Mouse (Mus musculus) naive thymus-derived CD4-positive, alpha-beta T cell, adult 2 months (primary cell): ENCODE measurements at regions not wholly inside any gene's neighbourhood (a gene's known extent, or its start where the extent isn't known, plus 50 kb on each side); places are given as distances from the start of the nearest gene placed in this dataset.

ENCODE experiments used
- DNase-seq: peaks from one replicate; pipeline ENCODE4 v3.0.0-alpha.2; 2011; ENCODE audit warnings: low read depth

DNA sequence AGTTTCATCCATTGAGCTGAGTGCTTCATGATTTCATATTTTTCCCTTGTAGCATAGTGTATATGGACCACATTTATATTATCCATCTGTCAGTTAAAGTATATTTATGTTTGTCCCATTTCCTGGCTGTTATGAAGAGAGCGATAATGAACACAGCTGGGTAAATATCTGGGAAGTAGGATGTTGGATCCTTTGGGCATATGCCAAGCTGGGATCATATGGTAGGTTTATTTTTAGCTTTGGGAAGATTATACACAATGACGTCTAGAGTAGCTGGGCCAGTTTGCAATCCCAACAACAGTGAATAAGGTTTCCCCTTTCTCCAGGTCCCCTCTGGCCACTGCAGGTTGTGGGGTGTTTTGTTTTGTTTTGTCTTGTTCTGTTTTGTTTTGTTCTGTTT, 164.5 kb downstream of the Gm765 start:
- DNase-seq, result no peak

DNA sequence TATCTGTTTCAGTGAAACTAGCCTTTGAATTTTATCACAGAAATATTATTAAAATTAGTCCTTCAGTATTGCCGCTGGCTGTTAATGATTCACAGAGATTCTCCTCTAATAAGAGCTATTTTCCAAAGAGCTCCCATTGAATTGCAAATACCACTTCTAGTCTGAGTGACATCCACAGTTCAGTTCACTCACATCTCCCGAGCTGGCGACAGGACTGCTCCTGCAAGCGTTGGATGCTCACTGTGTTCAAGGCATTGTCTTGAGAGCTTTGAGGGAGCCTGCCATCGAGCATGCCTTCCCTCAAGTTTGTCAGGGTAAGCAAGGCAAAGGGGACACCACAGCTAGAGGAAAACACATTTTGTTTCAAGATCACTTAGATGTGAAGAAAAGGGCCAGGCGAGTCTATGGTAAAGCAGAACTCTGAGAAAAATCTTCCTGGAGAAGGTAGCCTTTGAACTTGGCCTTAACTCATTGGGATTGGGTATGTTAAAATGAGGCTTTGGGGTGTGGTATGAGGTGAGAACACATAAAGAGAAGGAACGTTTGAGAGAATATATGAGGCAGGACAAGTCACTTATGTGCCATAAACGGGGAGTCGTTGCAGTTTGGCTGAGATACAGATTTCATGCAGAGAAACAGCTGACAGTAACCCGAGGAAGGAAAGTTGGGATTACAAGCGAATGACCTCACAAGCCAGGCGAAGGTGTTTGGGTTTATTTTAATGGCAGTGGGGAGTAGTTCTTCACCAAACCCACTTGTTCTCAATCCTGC, 193.3 kb downstream of the Gm765 start:
- DNase-seq, result no peak

DNA sequence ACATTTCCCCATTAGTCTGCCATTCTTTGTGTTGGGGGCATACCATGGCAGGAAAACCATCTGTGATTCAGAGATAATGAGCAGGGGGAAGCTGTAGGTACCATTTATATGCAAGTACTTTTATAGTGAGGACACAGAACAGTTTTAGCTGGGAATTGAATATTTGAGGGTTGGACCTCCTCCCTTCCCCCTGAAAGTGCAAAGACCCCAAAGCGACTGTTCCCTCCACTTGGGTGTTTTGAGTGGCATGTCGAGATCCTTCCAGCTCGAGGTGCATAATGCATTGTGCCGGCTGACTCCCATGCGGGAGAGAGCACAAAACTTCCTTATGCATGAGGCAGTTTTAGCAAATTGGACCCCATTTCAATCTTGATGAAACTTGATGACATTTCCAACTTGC, 194.7 kb downstream of the Gm765 start:
- no peak for DNase-seq

DNA sequence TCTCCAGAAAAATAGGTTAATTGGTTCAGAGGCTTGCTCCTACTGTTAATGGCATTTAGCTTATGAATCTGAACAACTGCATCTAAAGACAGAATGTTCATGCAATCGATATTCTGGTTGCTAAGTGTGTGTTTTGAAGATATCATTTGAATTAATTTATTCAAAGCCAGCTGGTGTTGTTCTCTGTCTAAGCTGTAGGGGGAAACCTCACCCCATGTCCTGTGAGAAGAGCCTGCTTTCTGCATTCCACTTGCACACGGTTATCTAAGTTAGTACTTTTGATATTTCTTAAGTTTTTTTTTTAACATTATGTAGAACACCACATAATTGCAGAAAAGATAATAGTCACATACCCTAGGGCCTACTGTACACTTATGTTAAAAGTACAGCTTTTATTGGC, 209.6 kb downstream of the Gm765 start:
- DNase-seq, result peak; percentile 36

DNA sequence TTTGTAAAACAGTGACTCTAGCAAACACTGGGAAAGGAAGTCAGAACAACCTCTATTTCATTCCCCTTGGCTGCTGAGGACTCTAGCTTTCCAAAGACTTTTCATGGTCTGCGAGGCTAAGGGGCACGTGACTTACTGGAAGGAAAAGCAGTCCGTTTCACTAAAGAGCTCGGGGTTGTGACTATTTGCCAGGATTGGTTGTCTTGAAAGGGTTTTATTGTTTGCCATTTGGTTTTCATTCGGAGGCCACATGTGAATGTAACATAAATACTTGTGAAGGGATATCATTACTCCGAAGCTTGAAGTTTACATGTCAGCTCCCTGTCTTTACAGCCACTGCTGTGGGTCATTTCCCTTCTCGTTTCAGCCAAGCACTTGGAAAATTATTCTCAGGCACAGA, 217.1 kb downstream of the Gm765 start:
- DNase-seq, result no peak

DNA sequence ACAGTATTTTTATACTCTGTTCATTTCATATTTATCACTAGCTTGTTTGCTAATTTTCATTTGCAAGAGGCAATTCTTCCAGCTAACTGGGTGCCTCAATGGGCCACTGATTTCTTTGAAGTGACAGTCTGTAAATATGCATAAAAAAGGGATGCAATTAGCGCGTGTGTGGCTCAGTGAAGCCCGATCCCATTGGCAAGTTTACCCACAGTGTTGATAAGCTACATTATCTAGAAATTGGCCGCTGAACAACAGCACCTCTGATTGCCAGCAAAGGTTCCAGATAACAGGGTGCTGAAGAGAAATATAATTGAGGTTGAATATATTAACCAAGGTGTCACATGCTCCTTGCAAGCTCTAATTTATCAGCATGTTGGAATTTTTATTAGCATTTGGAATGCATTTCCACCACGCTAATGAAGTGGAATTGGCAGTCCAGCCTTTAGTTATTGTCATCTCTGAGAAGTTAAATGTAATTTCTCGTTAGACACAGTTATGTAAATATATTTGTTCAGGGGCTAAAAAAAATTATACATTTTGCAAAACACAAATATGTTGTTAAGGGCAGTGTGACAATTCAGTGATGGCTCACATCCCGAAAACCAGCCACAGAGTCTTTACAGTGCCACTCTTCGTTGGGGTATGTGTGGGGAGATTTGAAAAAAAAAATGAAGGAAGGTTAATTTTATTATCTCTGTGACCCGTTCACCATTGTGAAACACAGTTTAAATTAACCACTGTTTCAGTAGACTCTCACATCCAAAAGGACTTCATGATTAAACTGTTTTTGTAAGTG, 224.0 kb downstream of the Gm765 start:
- DNase-seq, result no peak

DNA sequence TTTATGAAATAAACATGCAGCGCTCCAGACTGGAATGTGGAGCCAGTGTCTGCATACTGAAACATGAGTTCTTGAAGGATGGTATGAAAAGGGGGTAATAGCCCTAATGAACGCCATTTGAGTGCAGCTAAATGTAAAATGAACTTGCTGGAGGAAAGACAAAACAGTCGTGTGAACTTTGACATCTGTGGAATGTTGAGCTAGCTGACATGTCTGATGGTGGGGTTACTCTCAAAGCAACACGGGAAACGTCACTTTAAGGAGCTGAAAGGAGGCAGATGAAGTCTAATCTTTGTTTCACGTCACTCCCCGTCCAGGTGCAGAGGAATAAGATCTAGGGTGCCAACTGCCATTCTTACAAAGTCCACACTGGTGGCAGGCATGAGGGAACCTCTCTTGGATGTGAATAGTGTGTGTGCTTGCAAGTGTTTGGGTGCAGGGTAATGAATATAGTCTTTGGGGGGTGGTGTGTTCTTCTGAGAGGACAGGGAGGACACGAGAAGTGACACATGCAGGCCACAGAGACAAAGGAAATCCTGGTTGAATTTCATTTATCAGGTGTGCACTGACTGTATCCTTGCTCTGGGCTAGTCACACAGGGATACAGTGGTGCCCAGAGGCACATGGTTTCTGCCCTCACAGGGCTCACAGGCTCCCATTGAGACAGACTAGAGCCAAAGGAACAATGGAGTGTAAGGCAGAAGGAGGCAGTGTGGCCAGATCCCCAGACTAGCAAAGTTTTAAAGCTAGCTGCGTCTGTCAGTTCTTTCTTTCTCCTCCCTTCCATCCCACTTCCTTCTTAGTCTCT, 228.0 kb downstream of the Gm765 start:
- DNase-seq, result peak; percentile 40

DNA sequence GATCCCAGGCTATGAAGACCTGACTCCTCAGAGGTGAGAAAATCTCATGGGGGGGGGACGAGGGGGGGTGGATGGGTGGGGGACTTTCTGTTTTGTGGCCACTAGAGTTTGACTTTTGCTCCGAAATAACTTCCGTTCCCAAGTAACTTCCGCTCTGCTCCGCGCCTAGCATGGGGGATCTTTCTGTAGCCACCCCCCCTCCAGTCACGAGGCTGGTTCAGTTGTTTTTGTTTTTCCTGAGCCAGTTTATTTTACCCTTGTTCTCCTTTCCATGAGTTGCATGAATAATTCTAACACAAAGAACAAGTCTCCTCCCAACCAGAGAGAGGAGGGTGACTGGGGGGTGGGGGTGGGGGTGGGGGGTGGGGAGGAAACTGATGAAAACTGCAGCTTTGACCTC, 228.8 kb downstream of the Gm765 start:
- peak; percentile 79 for DNase-seq

DNA sequence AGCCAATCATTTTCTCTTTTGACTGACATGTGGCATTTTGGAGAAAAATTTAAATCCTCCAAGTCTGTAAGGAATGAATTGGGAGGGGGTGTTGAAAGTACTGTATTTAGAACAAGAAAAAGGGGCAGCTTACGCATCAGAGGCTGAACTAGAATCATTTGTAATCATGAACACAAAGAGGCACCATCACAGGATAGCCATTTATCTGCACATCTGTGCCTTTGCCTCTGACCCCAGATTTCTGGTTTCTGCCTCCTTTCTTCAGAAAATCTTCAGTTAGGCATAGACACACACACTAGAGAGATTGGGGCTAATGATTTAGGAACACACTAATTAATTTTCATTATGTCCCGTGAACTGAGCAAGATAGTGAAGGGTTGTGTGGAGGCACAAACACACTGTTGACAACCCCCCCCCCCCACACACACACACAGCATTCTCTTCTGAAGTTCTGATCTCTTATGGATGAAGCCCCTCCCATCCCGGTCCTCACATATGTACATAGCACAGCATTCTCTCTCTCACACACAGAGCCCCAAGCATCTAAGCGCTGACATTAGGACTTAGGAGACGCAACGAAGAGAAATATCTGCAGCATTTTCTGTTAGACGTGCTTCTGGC, 229.9 kb downstream of the Gm765 start:
- no peak for DNase-seq

DNA sequence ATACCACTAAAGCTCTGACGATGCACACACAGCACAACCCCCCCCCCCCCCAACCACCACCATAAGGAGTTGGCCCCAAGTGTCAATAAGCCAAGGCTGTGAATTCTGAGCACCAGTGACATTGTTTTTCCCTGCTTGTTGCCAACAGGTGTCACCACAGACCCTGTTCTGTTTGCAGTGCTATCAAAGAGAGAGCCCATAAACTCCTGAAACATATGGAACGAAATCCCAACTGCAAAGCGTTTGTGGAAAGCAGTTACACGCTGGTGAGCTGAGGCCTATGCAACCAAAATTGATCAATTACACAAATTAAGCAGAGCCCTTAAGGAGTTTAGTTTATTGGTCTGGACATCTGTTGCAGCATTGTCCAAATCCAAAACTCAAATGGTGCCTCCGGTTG, 235.4 kb downstream of the Gm765 start:
- DNase-seq, result no peak

DNA sequence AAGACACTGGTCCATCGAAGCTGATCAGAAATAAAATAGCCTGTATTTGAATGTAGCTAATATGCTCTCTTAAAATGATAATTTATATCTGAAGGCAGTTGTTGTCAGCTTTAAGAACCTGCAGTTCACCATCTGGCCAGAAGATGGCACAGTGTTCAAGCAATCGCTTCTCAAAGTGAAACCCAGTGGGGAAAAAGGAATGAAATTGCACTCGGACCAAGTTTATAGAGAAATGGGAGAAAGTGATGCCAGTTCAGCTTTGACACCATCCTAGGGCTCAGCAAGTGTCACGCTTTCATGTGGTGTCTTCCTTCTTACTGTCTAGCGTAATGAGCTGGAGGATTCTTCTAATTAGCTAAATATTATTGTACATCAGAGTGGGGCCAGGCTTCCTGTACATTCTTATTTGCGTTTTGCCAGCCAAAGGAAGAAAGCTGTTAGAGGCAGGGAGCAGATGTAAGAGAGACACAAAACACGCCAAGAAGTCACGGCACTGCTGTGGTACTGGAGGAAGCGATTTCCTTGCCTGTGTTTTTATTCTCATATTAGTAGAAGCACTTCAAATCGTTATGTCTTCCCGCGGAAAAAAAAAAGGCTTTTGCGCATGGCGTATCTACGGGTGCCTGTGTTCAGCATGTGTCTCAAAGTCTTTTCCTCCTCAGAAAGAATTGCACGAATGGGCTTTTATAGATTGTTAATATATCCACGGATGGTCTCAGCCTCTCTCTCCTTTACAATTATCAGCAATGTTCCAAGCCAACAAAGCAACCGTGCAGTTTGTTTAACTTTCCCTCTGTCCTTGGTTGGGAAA, 237.1 kb downstream of the Gm765 start:
- peak; percentile 90 for DNase-seq

DNA sequence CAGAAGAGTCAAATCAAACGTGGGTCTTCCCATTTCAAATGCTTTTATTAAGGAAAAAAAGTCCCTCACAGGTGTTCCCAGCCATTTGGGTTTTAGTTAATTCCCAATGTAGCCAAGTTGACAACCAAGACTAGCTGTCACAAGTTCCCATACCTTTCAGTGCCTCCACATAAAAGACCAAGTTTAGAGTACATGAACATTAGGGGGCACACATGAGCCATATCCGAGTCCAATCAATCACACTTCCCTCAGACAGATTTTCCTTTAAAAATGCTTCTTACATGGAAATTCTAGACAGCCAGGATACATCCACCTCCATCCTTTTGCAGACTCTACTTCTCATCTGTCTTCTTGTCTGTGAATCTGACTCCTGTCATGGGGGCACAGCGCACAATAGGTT, 238.1 kb downstream of the Gm765 start:
- DNase-seq, result no peak

DNA sequence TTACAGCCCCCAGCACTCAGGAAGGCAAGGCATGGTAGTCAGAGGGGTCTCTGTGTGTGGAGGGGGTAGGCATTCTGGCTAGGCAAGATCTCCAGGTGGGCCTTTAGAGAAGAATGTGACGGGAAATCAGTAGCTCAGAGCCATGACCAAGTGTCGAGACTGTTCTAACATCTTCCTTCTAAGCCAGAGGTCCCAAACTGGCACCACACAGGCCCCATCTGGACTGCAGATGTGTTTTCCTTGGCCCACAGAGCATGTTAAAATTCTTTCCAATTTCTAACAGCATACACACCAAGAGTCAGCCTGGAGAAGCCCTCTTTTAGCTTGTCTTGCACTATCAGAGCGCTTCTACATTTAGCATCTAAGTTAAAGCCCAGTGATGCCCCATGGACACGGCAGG, 241.5 kb downstream of the Gm765 start:
- no peak for DNase-seq

DNA sequence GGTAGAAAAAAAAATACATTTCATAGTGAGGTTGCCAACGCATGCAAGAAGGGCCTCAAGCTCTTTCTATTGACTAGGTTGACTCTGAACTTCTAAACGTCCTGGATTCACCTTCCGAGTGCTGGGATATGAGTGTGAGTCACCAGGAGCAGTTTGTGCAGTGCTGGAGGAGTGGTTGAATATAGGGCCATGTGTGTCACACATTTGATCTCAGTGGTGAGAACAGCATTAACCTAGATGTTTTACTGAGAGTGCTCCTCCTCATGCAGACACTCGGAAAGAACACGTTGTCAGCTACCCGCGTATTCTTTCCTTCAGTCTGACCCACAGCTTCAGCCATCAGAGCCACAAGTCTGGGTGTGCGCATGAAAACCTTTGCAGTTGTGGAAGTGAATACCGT, 243.4 kb downstream of the Gm765 start:
- DNase-seq, result no peak

DNA sequence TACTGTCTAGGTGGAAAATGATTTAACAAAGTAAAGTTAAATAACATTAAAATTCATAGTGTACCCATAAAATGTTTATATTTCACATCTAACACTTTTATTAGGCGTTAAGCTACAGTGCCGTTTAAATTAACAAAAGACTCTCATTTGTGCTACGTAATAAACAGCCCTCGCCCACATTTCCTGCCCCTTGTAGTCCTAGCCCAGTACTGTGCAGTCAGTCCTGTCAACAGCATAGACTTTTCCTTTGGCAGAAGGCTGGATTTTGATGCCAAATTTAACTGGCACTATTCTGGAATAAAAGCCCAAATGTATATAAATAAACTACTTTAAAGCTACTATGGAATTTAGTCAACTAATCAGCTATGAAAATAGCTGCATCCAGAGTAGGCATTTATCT, 247.3 kb downstream of the Gm765 start:
- DNase-seq, result no peak

DNA sequence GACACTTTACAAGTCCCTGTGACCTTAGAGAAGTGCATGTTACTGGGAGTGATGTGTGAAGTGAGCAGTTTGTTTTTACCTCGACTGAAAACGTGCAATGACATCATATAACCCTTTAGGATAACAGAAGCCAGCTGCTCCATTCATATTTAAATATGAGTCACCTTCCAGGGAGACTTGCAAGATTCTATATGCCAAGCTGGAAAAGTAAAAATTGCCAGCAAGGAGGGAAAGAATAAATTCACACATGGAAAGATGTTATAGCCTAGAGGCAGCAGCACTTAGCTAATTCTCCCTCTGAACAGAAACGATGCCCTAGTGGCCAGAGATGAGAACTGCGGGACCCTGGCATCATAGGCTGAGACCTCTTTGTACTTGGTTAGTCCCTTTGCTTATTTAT, 253.4 kb downstream of the Gm765 start:
- DNase-seq, result peak; percentile 40

DNA sequence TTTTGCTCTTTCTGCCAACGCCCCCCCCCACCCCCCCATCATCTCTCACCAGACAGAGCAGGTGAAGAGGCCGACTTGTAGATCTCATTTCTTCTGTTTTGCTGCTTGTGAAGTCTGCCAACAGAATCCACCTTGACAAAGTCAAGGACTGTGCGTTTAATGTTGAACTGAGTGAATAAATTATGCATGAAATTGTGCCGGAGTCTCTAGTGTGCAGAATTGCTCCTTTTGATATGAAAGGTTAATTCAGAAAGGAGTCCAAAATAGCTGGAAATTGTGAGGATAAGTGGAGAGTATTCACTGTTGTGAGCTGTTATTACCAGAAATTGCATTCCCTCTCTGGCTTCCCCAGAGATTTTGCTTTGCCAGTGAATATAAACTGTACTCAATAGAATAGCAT, 262.5 kb downstream of the Gm765 start:
- no peak for DNase-seq
